Mouse (Mus musculus) hindbrain, postnatal 0 days (tissue): ENCODE data around the gene Spata45. TPM values are rescaled to one million over a fixed set of nuclear protein-coding genes. Genes with fewer than 3 reads are reported as not detected.

Experiments
- ATAC-seq: fragments of 200-750 bp; cut with Nextera tagmentation; 2 replicates; pipeline ENCODE4 v1.8.0; 2017; ENCODE audit warnings: mild to moderate bottlenecking, moderate TSS enrichment, moderate library complexity
- DNase-seq: peaks from one replicate; pipeline ENCODE4 v3.0.0-alpha.2; 2015; ENCODE audit warnings: low spot score
- H3K27ac ChIP-seq: fragments of 300-500 bp; sonication (generic); 2 replicates; pipeline ENCODE4 v1.5.1; 2014; ENCODE audit warnings: mild to moderate bottlenecking
- H3K27me3 ChIP-seq: fragments of 300-500 bp; sonication (generic); 2 replicates; pipeline ENCODE4 v1.6.1; 2014; ENCODE audit warnings: low read length, mixed read lengths; ENCODE audit not compliant: insufficient read depth
- H3K36me3 ChIP-seq: fragments of 300-500 bp; sonication (generic); 2 replicates; pipeline ENCODE4 v1.6.1; 2014; ENCODE audit warnings: low read length, mixed read lengths; ENCODE audit not compliant: insufficient read depth
- H3K4me1 ChIP-seq: fragments of 300-500 bp; sonication (generic); 2 replicates; pipeline ENCODE4 v1.6.1; 2014; ENCODE audit warnings: antibody characterized with exemption, low read length, mixed read lengths; ENCODE audit not compliant: insufficient read depth
- H3K4me2 ChIP-seq: fragments of 300-500 bp; sonication (generic); 2 replicates; pipeline ENCODE4 v1.6.1; 2014; ENCODE audit warnings: low read depth, mild to moderate bottlenecking, low read length, moderate library complexity, mixed read lengths
- H3K4me3 ChIP-seq: fragments of 300-500 bp; sonication (generic); 2 replicates; pipeline ENCODE4 v1.5.1; 2014; ENCODE audit warnings: low read length
- H3K9ac ChIP-seq: fragments of 300-500 bp; sonication (generic); replicated peaks from 2 replicates; pipeline ENCODE4 v1.6.1; 2014; ENCODE audit warnings: mild to moderate bottlenecking, low read length, moderate library complexity, mixed read lengths
- H3K9me3 ChIP-seq: fragments of 300-500 bp; sonication (generic); 2 replicates; pipeline ENCODE4 v1.6.1; 2016; ENCODE audit warnings: low read length, mixed read lengths
- CTCF ChIP-seq: IDR thresholded peaks from 2 replicates; pipeline ENCODE4 v1.5.1; 2016; ENCODE audit warnings: antibody characterized with exemption, control low read depth, low read depth
- WGBS: fragments of 180-500 bp; shearing (Covaris S2); extraction: QIAGEN DNeasy Blood & Tissue Kit; methylation state at CpG from one replicate; pipeline ENCODE4 v1.1.7; 2014; 5-methylcytosine and 5-hydroxymethylcytosine counted together
- polyA plus RNA-seq: library from polyadenylated mRNA; unstranded; fragments of >200 nt; fragmentation: Nextera tagmentation; extraction: Ambion mirVana; gene quantifications from 2 replicates; pipeline ENCODE4 v1.2.1, GENCODE M21; 2015
- total RNA-seq: library from RNA; depleted of rRNA; stranded (reverse); fragments of >200 nt; gene quantifications from 2 replicates; pipeline ENCODE4 v1.2.3, GENCODE M21; 2014; rRNA removed

The Spata45 gene
- total and polyA plus RNA-seq, 2 experiments from 2014 or later: not detected

GRCm38 (mm10) chr1:191092050-191092449, 55.6 kb downstream of the Spata45 start:
- ATAC-seq (no peak), DNase-seq (no peak)
- H3K4me2 ChIP-seq: no peak overlapping the region
- no peaks in the 10 kb centered on the region for H3K36me3 ChIP-seq
- H3K27ac ChIP-seq: no peak overlapping the region
- no peaks in the 10 kb centered on the region for H3K27me3 ChIP-seq
- no peaks in the 10 kb centered on the region for H3K9me3 ChIP-seq
- WGBS: 83% methylated on average over 8 of the region's 8 CpGs
- H3K9ac ChIP-seq: no peak overlapping the region
- no peak for TF ChIP-seq CTCF
- H3K4me3 ChIP-seq: no peak overlapping the region
- H3K4me1 ChIP-seq: no peaks in the 10 kb centered on the region

Other genes with a start within 250 kb of the Spata45 start
- 35.9 and 40.8 TPM in 2 replicates for gene Rps6kc1, start 124.9 kb upstream of the Spata45 start, total RNA-seq
- 19.6 and 21.0 TPM in 2 replicates for gene Rps6kc1, start 124.9 kb upstream of the Spata45 start, polyA plus RNA-seq
- gene Angel2, start 111.5 kb upstream of the Spata45 start, total RNA-seq: 25.3 and 28.4 TPM in 2 replicates
- gene Angel2, start 111.5 kb upstream of the Spata45 start, polyA plus RNA-seq: 39.4 and 40.2 TPM in 2 replicates
- 38.5 and 40.9 TPM in 2 replicates for gene Vash2, start 57.3 kb upstream of the Spata45 start, total RNA-seq
- gene Vash2, start 57.3 kb upstream of the Spata45 start, polyA plus RNA-seq: 46.6 and 47.4 TPM in 2 replicates
- gene Flvcr1, start 10.5 kb upstream of the Spata45 start, total RNA-seq: 27.6 and 44.9 TPM in 2 replicates
- 7.3 and 7.4 TPM in 2 replicates for gene Flvcr1, start 10.5 kb upstream of the Spata45 start, polyA plus RNA-seq
- gene Tatdn3, start 26.3 kb downstream of the Spata45 start, total RNA-seq: 9.1 and 14.8 TPM in 2 replicates
- gene Tatdn3, start 26.3 kb downstream of the Spata45 start, polyA plus RNA-seq: 15.6 and 18.0 TPM in 2 replicates
- 1.2 and 2.7 TPM in 2 replicates for gene Nsl1, start 26.4 kb downstream of the Spata45 start, total RNA-seq
- 3.2 and 4.4 TPM in 2 replicates for gene Nsl1, start 26.4 kb downstream of the Spata45 start, polyA plus RNA-seq
- gene Batf3, start 61.2 kb downstream of the Spata45 start, total RNA-seq: 1.0 and 4.7 TPM in 2 replicates
- gene Batf3, start 61.2 kb downstream of the Spata45 start, polyA plus RNA-seq: 4.0 and 4.1 TPM in 2 replicates
- not detected in 2 replicates for gene Fam71a, start 128.2 kb downstream of the Spata45 start, total RNA-seq
- gene Fam71a, start 128.2 kb downstream of the Spata45 start, polyA plus RNA-seq: not detected in 2 replicates
- 1.6 and 1.8 TPM in 2 replicates for gene Atf3, start 181.4 kb downstream of the Spata45 start, total RNA-seq
- 1.7 and 1.8 TPM in 2 replicates for gene Atf3, start 181.4 kb downstream of the Spata45 start, polyA plus RNA-seq